Mouse (Mus musculus) liver, embryonic 15.5 days (tissue): ENCODE data around the gene Fam198a. TPM values are rescaled to one million over a fixed set of nuclear protein-coding genes. Genes with fewer than 3 reads are reported as not detected.

ENCODE experiments used
- ATAC-seq: fragments of 200-750 bp; cut with Nextera tagmentation; 2 replicates; pipeline ENCODE4 v1.8.0; 2017; ENCODE audit warnings: moderate number of reproducible peaks, mild to moderate bottlenecking, moderate library complexity; ENCODE audit not compliant: insufficient read depth
- H3K27ac ChIP-seq: fragments of 300-500 bp; sonication (generic); replicated peaks from 2 replicates; pipeline ENCODE4 v1.5.1; 2015; ENCODE audit warnings: mild to moderate bottlenecking, inconsistent platforms
- H3K27me3 ChIP-seq: fragments of 300-500 bp; sonication (generic); 2 replicates; pipeline ENCODE4 v1.6.1; 2015; ENCODE audit warnings: mild to moderate bottlenecking, inconsistent platforms
- H3K36me3 ChIP-seq: fragments of 300-500 bp; sonication (generic); replicated peaks from 2 replicates; pipeline ENCODE4 v1.6.1; 2015; ENCODE audit warnings: moderate library complexity, mild to moderate bottlenecking, inconsistent platforms
- H3K4me1 ChIP-seq: fragments of 300-500 bp; sonication (generic); replicated peaks from 2 replicates; pipeline ENCODE4 v1.6.1; 2015; ENCODE audit warnings: inconsistent platforms
- H3K4me2 ChIP-seq: fragments of 300-500 bp; sonication (generic); 2 replicates; pipeline ENCODE4 v1.6.1; 2015; ENCODE audit warnings: moderate library complexity, mild to moderate bottlenecking, inconsistent platforms
- H3K4me3 ChIP-seq: fragments of 300-500 bp; sonication (generic); replicated peaks from 2 replicates; pipeline ENCODE4 v1.5.1; 2015; ENCODE audit warnings: mild to moderate bottlenecking, inconsistent platforms
- H3K9ac ChIP-seq: fragments of 300-500 bp; sonication (generic); 2 replicates; pipeline ENCODE4 v1.6.1; 2015; ENCODE audit warnings: moderate library complexity, mild to moderate bottlenecking, inconsistent platforms
- H3K9me3 ChIP-seq: fragments of 300-500 bp; sonication (generic); replicated peaks from 2 replicates; pipeline ENCODE4 v1.6.1; 2016; ENCODE audit warnings: inconsistent platforms
- WGBS: fragments of 180-500 bp; shearing (Covaris S2); methylation state at CpG from one replicate; pipeline ENCODE4 v1.1.7; 2015; ENCODE audit warnings: mixed read lengths; ENCODE audit not compliant: insufficient replicate concordance; 5-methylcytosine and 5-hydroxymethylcytosine counted together
- polyA plus RNA-seq: library from polyadenylated mRNA; unstranded; fragments of >200 nt; fragmentation: Nextera tagmentation; extraction: Ambion mirVana; gene quantifications from 2 replicates; pipeline ENCODE4 v1.2.1, GENCODE M21; 2015

Gene Fam198a
- polyA plus RNA-seq, 1 experiment from 2014 or later = 0.24 TPM

DNA sequence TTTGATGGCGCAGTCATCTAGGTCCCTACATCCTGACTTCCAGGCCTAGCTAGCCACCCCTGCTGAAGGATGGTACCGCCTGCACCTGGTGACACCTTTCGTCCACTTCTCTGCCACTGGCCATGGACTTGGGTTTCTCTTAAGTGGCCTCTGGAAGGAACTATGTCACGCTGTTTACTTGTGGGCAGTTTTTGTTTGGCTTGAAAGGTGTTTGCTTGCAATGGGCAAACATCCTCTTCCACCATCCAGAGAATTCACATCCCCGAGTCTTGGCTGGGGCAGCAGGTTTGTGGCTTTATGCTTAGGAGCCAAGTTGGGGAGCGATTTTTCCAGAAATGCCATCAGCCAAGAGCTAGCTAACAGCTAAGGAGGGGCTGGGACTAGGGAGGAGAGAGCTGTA lies 1.8 kb downstream of the Fam198a start:
- no peak overlapping the region for H3K9ac ChIP-seq
- no peaks in the 10 kb centered on the region for H3K27me3 ChIP-seq
- H3K4me2 ChIP-seq = no peak overlapping the region
- no peaks in the 10 kb centered on the region for H3K36me3 ChIP-seq
- no peak overlapping the region for H3K27ac ChIP-seq
- no peak for ATAC-seq
- H3K9me3 ChIP-seq = no peaks in the 10 kb centered on the region
- no peak overlapping the region for H3K4me3 ChIP-seq
- WGBS = 64% methylated on average over 6 of the region's 6 CpGs
- H3K4me1 ChIP-seq = no peaks in the 10 kb centered on the region; the same call in 1 of the 2 replicates

DNA sequence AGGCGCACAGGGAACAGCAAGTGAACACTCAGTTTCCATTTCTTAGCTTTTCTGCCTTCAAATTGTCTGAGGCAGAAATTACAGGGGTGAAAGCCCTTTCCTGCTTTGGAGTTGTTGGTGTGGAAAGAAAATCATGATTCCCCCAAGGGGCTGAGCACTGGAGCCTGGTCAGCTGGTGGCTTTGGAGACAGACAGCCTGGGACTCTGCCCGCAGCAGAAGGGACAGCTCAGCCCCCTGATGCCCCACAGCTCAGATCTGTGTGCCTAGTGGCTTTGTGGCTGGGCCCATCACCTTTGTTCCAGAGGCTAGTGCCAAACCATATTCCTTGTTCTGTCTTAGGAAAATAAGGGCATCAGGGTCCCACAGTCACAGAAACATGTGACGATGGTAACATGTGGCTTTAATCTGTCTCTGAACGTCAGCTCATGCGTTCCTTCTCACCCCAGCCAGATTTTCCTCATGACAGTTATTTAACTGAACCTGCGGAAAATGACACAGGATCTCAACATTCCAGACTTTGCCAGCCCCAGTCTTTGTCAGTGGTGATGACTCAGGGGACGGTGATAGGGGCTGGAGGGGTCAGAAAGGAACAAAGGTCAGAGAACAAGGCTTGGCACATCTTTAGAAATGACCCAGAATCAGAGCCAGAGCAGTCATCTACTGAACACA lies 9.3 kb downstream of the Fam198a start:
- 54% methylated on average over 7 of the region's 7 CpGs for WGBS
- Histone ChIP-seq H3K4me1 (no peaks in the 10 kb centered on the region), H3K27me3 (no peaks in the 10 kb centered on the region), H3K4me3 (no peak overlapping the region), H3K9ac (no peak overlapping the region), H3K9me3 (no peaks in the 10 kb centered on the region), H3K36me3 (no peaks in the 10 kb centered on the region), H3K4me2 (no peak overlapping the region), H3K27ac (no peak overlapping the region)
- no peak for ATAC-seq

DNA sequence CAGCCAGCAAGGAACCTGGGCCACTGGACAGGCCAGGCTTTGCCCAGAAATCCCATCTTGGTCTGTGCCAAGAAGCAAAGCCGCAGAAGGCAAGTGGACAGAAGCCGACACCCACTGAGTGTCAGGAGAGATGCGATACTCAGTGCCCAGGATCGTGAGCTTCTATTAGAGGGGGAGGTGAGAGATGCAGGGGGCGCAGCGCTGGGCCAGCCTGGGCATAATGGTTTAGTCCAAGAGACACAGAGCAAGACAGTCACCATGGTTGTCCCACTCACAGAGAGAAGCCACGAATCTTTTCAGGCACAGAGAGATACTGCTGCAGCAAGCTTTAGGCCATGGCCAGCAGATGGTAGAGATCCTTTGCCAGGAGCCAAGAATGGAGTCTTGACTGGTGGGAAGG lies 14.2 kb downstream of the Fam198a start:
- Histone ChIP-seq H3K36me3 (no peaks in the 10 kb centered on the region), H3K4me1 (no peaks in the 10 kb centered on the region), H3K9ac (no peak overlapping the region), H3K27me3 (no peaks in the 10 kb centered on the region), H3K4me3 (no peak overlapping the region), H3K27ac (no peak overlapping the region), H3K9me3 (no peaks in the 10 kb centered on the region), H3K4me2 (no peak overlapping the region)
- ATAC-seq = no peak
- WGBS = 67% methylated on average over 7 of the region's 7 CpGs

DNA sequence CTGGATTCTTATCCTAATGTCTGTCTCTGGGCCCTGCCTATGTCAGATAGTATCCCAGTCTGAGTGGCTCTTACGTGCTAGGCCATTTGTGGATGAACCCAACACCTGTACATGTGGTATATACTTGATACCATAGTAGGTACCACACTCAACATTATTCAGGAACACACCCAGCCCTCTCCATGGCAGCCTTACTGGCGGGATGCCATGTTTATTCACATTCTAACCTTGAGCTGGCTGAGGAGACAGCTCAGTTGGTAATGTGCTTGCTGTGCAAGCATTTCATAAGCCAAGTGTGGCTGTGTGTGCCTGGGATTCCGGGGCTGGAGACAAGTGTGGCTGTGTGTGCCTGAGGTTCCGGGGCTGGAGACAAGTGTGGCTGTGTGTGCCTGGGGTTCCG lies 17.5 kb downstream of the Fam198a start:
- no peak overlapping the region for H3K4me3 ChIP-seq
- no peak for ATAC-seq
- no peaks in the 10 kb centered on the region for H3K4me1 ChIP-seq
- WGBS = 56% methylated on average over 5 of the region's 5 CpGs
- no peaks in the 10 kb centered on the region for H3K27me3 ChIP-seq
- no peaks in the 10 kb centered on the region for H3K9me3 ChIP-seq
- H3K4me2 ChIP-seq = no peak overlapping the region
- H3K9ac ChIP-seq = no peak overlapping the region
- no peaks in the 10 kb centered on the region for H3K36me3 ChIP-seq
- H3K27ac ChIP-seq = no peak overlapping the region

DNA sequence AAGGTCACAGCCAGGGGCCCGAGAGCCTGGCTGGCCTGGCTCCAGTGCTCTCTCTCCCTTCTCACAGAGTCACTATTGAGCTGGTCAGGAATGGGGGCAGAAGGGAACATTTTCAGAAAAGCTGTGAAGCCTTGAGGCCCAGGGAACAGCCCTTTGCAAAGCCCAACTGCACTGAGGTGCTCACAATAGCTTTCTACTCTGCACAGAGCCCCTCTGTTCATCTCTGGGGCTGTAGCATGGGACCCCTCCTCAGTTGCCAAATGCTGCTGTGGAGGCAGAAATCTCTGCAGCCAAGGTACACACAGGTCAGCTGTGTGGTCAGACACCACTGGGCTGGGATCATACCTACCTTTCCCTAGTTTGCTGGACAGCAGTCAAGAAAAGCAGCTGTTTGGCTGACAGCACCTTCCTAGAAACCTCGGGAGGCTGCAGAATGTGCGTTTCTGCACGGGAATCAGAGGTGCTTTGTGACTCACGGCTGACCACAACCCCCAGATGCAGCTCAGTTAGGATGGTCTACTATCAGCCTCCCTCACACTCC lies 19.1 kb downstream of the Fam198a start:
- H3K4me1 ChIP-seq = no peaks in the 10 kb centered on the region
- no peak overlapping the region for H3K4me2 ChIP-seq
- H3K4me3 ChIP-seq = no peak overlapping the region
- H3K27ac ChIP-seq = no peak overlapping the region
- H3K9ac ChIP-seq = no peak overlapping the region
- H3K36me3 ChIP-seq = no peaks in the 10 kb centered on the region
- no peak for ATAC-seq
- no peaks in the 10 kb centered on the region for H3K9me3 ChIP-seq
- H3K27me3 ChIP-seq = no peaks in the 10 kb centered on the region
- WGBS = 30% methylated on average over 5 of the region's 5 CpGs

DNA sequence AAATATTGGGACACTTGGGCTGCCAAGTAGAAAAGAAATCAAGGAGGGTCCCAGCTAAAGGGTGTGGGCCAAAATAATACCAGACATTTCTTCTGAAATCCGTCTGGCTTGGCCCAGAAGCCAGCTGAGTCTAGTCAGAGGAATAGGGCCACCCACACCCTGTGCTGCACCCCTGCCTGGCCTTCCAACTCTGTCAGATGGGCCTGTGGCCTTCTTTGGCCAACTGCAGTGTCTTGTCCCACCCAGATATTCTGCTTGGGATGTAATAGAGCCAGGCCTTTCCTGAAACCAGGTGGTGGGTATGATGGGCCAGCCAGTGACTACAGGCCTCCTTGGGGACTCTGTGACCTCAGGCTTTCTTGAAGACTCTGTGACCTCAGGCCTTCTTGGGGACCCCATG lies 22.4 kb downstream of the Fam198a start:
- no peaks in the 10 kb centered on the region for H3K4me1 ChIP-seq
- H3K9me3 ChIP-seq = no peaks in the 10 kb centered on the region
- no peaks in the 10 kb centered on the region for H3K36me3 ChIP-seq
- no peak overlapping the region for H3K27ac ChIP-seq
- H3K27me3 ChIP-seq = no peaks in the 10 kb centered on the region
- WGBS = 35% methylated on average over 1 of the region's 1 CpGs
- H3K4me3 ChIP-seq = no peak overlapping the region
- no peak for ATAC-seq
- no peak overlapping the region for H3K9ac ChIP-seq
- no peak overlapping the region for H3K4me2 ChIP-seq

DNA sequence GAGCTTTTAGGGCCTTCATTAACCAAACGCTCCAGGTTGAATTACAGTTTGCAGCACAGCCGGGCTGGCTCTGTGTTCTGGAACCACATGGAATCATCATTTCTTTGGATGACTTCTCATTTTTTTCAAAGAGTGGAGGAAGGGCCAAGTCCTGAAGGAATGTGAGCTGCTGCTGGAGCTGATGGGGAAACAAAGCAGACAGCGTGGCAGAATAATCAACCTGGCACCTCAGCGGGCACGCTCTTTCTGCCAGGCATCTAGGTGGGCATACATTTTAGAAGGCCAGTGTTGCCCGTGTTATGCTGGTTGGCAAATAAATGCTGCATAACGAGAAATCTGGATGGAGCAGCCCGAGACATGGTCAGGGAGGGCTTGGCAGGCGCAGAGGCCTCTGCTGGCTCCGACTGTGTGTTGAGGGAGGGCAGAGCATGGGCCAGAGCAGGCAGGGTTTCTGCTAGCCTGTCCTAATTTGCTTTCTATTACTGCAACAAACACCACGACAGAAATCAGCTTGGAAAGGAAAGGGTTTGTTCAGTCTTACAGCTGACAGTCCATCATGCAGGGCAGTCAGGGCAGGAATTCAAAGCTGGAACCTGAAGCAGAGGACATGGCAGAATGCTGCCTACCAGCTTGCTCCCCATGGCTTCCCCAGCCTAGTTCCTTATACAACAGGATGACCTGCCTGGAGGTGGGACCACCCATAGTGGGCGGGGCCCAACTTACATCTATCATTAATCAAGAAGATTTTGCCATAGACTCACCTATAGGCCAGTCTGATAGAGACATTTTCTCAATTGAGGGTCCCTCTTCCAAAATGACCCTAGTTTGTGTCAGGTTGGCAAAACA lies 23.6 kb downstream of the Fam198a start:
- Histone ChIP-seq H3K27ac (no peak overlapping the region), H3K27me3 (no peaks in the 10 kb centered on the region), H3K4me1 (no peaks in the 10 kb centered on the region), H3K4me3 (no peak overlapping the region), H3K4me2 (no peak overlapping the region), H3K9me3 (no peaks in the 10 kb centered on the region), H3K36me3 (no peaks in the 10 kb centered on the region), H3K9ac (no peak overlapping the region)
- ATAC-seq = no peak
- 64% methylated on average over 12 of the region's 12 CpGs for WGBS

DNA sequence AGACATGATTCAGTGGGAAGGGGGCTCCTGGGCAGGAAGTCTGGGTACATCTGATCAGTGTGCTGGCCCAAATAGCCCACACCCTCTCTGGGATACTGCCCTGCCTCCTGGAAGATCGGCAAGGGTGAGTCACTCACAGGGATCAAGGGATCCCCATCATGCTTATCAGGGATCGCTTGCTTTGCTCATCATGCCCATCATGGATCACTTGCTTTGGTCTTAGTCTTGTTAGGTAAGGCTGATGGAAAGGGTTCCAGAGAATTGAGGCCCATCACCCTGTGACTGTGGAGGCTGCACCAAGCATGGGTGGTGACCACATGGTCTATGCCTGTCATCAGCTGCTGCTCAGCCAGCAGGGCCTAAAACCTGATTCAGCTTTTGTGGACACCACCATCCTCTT lies 24.5 kb downstream of the Fam198a start:
- Histone ChIP-seq H3K4me3 (no peak overlapping the region), H3K9ac (no peak overlapping the region), H3K4me1 (no peaks in the 10 kb centered on the region), H3K27me3 (no peaks in the 10 kb centered on the region), H3K27ac (no peak overlapping the region), H3K4me2 (no peak overlapping the region), H3K36me3 (no peaks in the 10 kb centered on the region), H3K9me3 (no peaks in the 10 kb centered on the region)
- WGBS = 56% methylated on average over 2 of the region's 2 CpGs
- no peak for ATAC-seq

DNA sequence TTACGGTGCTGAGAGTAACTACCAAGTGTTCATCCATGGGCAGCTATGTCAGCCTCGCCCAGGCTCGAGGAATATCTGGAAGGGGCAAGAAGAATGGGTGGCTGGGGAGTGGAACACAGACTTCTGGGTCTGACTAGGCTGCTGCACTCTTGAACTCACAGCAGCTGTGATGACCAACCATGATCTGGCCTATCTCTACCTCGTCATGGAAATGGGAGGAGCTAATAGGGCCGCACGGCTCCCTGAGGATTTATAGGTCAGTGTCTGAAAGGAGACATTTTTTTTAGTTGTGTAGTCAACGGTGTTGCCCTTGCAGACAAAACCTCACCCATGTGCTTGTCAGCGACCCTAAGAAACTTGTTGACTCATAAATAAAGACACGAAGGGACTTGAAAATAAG lies 30.3 kb downstream of the Fam198a start:
- no peak overlapping the region for H3K27ac ChIP-seq
- no peak for ATAC-seq
- WGBS = 60% methylated on average over 9 of the region's 9 CpGs
- H3K9ac ChIP-seq = no peak overlapping the region
- no peak overlapping the region for H3K4me3 ChIP-seq
- no peaks in the 10 kb centered on the region for H3K27me3 ChIP-seq
- no peaks in the 10 kb centered on the region for H3K9me3 ChIP-seq
- H3K4me1 ChIP-seq = no peaks in the 10 kb centered on the region
- no peaks in the 10 kb centered on the region for H3K36me3 ChIP-seq
- H3K4me2 ChIP-seq = no peak overlapping the region

DNA sequence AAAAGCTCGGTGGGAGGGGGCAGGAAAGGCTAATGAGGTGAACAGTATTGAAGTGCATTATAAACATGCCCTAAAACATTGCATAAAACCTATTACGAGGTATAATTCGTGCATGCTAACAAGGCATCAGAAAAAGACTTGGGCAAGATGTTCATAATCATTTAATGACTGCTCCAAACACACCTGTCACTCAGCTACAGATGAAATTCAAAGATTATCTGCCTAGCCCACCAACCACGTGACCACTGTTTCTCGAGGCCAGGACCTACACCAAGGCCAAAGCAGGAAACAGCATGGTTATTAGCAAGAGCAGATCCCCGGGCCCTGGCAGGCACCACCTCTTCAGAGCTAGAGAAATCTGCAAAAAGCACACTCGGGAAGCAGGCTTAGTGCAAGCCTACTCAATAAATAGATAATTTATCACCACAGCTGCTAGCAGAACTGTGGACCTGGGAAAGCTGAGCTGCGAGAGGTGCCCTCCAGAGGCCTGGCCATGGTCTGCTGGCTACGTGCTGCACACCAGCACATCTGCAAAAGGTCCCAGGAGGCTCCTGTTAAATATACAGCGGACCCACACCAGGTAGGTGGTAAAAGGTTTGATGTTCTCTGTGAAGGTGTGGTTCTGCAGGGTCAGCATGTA lies 30.8 kb downstream of the Fam198a start:
- H3K27me3 ChIP-seq = no peaks in the 10 kb centered on the region
- no peaks in the 10 kb centered on the region for H3K36me3 ChIP-seq
- no peaks in the 10 kb centered on the region for H3K9me3 ChIP-seq
- no peaks in the 10 kb centered on the region for H3K4me1 ChIP-seq
- H3K4me2 ChIP-seq = no peak overlapping the region
- WGBS = 45% methylated on average over 10 of the region's 10 CpGs
- ATAC-seq = no peak
- no peak overlapping the region for H3K27ac ChIP-seq
- no peak overlapping the region for H3K4me3 ChIP-seq
- H3K9ac ChIP-seq = no peak overlapping the region

DNA sequence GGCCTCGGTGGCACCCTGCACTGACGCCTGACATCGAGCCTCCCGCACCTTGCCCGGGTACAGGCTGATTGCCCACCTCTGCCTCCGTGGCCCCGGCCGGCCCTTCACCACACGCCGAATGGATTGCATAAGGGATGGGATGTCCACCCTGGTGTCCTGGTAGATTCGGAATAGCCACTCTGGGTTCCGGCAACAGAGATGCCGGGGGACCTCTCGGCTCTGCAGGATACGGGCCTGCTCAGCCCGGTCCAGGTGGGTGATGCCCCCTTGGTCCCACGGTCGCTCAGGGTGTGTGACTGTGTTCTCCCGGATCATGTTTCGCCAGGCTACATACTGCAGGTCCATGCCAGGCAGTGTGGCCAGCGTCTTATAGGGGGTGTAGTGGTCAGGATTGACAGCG lies 31.4 kb downstream of the Fam198a start:
- Histone ChIP-seq H3K27me3 (no peaks in the 10 kb centered on the region), H3K4me2 (no peak overlapping the region), H3K27ac (no peak overlapping the region), H3K9ac (no peak overlapping the region), H3K9me3 (no peaks in the 10 kb centered on the region), H3K36me3 (no peaks in the 10 kb centered on the region), H3K4me3 (no peak overlapping the region), H3K4me1 (no peaks in the 10 kb centered on the region)
- 86% methylated on average over 22 of the region's 22 CpGs for WGBS
- ATAC-seq = no peak
